Mouse (Mus musculus) cerebellum, adult 9-11 months (tissue): ENCODE measurements around the gene Ski.

ENCODE experiments used
- DNase-seq: peaks from one replicate; pipeline ENCODE4 v3.0.0; 2022

Gene Ski

DNA sequence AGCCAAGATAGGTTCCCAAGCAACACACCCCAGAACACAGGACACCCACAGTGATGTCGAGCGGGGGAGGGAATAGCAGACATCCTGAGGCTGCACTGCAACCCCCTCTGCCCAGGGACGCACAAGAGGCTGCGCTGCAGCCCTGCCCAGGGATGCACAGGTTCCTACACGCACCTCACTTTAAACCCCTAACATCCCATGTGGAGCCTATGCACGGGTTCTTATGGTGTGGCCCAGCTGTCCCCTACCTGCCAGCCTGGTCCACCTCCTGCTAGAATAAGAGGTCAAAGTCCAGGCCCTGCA is 8.7 kb downstream of the Ski start:
- no peak for DNase-seq

DNA sequence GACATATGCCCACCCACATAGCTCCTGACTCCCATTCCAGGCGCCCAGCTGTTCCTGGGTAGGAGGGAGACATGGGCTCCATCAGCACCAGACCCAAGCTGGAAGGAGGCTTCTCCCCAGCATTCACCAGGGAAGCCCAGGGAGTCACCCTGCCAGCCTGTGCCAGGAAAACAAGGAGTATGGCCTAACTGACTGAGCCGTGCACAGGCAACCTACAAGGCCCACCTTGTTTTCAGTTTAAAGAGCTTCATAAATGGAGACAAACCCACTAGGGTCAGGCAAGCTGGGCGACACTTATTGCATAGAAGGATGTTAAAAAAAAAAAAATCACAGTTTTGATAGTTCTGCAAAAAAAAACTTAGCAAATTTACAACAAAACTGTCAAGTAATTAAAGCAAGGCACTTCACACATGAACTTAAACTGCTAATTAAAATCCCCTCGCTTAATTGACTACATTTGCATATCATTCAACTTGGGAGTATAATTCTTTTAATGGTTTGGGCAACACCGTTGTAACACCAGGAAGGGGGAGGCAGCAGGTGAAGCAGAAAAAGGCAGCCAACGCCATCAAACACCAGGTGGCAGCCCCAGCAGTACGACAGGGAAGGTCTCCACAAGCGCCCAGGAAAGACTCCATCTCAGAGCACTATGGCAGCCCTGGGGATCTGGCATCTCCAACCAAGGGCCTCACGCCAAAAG is 9.2 kb downstream of the Ski start:
- peak; percentile 83 for DNase-seq

DNA sequence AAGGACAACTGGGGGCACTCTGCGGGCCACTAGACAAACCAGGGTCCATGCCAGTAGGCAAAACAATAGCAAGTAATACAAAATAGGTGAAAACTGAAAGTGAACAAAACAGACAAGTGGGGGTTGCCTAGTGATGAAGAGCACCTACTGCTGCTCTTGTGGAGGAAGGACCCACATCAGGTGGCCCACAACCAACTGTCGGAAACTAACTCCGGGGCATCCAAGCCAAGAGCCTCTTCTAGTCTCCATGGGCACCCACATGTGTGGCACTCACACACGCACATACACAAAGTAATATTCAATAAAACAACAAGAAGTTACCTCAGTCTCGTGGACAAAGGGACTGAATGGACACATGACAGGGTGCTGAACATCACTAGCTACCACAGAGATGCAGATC is 12.9 kb downstream of the Ski start:
- DNase-seq: no peak

DNA sequence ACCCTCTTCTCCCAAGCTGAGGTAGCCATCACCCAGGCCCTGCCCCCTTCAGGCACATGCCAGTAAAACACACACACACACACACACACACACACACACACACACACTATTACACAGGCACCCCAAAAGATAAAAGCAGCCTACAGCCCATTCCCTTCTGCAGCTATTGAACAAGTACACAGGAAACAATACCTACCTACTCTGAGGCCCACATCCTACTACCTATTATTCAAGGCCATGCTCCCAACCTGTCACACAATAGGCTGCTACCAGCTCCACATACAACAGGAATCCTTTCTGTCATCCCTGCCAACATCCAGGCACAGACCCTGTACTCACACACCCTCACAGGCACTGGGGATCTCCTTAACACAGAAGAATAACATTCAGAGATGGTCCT is 13.3 kb downstream of the Ski start:
- DNase-seq: no peak

DNA sequence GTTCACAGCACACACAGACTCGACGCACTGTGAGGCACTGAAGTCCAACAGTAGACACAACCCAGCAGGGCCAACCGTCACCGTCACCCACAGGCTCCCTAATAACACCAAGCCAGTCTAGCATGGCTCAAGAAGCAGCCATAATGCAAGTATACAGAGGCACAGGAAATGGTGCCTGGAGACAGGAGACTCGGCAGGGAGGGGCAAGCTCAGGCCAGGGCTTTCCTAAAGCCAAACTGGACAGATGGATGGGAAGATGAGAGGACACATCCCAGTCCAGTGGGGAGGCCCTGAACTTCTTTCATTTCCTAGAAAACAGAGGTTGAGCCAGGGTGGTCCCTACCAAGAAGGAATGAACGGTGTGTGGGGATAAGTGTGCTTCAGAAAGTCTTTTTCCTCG is 13.8 kb downstream of the Ski start:
- DNase-seq: peak; percentile 47

DNA sequence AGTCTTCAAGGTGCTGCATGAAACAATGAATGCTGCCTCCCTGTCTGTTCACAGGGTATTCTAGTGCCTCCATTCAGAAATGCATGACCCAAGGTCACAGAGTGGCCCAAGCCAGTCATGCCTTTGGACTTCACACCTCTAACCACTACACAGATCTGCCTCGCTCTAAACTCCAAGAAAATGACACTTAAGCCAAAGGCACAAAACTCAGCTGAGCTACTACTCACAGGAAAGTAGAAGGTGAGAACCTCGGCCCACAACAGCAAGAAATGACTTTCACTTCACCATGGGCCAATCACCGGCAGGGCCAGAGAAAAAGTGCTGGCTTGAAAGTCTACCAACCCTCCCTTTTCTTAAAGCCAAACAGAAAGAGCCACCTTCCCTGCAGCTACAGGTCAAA is 14.6 kb downstream of the Ski start:
- DNase-seq: no peak

DNA sequence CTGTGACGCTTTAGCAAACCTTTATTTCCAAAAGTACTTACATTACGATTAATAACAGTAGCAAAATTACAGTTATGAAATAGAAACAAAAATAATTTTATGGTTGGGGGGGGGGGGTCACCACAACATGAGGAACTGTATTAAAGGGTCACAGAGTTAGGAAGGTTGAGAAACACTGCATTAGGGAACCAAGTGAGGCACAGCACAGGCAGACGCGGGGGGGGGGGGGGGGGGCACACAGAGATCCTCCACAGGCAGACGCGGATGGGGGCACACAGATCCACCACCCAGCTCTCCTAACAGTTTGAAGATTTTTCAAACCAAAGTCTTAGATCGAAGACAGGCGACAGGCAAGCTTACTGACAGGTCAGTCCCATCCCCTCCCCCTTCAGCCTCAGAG is 15.9 kb downstream of the Ski start:
- DNase-seq: no peak

DNA sequence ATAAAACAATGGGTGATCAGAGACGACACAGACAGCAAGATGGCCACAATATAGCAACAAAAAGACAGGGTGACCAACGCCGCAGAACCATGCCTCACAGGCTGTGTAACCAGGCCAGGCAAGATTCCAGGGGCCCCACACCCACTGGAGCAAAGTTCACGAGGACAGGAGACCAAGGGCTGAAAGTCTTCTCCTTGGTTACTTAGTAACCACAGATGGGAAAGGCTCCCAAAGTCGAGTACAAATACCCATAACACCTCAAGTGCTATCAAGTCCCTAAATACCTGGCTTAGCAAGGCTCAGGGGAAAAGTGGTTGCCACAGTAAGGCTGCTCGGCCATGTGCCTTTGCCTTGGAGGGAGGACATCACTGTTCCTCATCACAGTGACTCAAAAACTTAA is 16.5 kb downstream of the Ski start:
- no peak for DNase-seq

DNA sequence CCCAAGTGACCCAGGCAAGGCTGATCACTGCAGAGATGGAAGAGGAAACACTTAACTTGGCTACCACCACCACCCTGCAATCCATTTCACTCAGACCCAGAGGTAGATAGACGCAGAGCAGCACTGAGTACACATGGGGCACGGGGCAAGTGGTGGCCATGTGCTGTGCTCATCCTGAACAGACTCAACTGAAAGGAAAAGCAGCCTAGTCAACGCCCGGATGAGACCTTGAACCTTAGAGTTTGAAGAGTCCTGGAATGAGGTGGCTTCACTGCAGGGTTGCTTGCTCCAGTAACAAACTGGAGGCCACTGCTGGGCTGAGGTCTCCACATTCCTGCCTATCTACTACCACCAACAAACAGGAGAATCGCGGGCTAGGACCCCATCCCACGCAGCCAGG is 20.6 kb downstream of the Ski start:
- DNase-seq: no peak

DNA sequence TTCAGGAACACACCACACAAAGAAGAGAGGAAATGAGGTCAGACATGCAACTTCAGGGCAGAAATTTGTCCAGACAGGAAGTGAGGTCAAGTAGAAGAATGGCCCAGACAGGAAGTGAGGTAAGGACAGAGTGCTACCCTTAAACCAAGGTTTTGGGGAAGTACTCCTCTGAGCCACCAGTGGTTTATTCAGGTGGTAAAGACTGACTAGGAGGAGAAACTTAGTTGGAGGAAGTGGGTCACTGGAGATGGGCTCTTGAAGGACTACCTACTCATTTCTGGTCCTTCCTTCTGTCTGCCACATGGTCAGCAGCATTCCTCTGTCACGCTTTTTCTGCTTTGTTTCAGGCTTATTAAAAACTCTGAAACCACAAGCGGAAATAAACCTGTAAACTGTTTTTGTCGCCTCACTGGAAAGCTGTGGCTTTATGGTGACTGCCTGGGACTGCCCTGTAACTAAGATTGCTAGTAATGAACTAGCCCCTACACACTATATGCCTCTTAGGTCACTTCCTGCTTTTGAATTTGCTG is 21.5 kb downstream of the Ski start:
- DNase-seq: no peak

DNA sequence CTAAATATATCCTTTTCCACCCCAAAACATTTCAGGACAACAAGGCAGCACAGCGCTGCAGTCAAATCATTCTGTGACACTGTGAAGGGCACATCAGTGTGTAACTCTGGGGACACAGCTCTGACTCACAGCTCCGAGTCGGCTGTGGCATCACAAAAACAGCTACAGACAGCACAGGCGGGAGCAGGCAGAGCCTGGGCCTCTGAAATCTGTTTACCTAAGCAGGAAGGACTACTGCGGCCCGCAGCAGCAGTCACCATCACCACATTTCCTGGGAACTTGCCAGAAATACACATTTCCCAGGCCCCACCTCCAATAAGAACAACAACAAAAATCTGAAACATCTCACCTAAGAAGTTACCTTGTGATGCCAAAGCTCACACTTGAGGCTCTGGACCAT is 24.7 kb downstream of the Ski start:
- no peak for DNase-seq

DNA sequence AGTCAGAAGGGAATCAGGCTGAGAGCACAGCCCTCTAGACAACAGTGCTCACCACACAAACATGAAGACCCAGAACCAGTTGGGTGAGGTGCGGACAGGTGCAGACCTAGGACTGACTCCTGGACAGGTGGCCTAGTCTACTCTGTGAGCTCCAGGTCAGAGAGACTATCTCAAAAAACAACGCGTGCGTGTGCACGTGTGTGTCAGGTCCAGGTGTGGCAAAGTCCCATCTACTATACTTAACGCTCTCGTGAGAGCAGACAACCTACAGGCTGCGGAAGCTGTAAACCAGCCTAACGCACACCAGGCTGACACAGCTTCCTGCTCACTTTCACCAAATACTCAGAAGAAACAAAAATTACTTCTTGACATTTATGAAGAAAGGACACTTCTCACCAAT is 27.2 kb downstream of the Ski start:
- no peak for DNase-seq

DNA sequence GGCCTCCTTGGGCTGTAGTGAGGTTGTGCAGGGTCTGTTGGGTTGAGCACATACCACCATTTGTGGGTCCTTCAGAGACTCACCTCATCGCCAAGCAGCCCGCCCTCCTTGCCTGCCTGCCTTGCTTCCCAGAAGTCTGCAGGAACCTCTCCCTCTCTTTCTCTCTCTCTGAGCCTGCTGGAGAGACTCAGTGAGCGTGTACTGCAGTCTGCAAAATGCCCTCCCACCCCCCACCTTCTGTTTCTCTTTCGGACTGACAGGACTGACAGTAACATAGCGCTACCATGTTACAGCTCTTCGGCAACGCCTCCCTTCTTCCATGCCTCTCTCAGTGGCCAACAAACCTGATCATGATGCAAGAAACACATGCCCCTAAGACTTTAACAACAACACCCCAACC is 32.1 kb downstream of the Ski start:
- no peak for DNase-seq

DNA sequence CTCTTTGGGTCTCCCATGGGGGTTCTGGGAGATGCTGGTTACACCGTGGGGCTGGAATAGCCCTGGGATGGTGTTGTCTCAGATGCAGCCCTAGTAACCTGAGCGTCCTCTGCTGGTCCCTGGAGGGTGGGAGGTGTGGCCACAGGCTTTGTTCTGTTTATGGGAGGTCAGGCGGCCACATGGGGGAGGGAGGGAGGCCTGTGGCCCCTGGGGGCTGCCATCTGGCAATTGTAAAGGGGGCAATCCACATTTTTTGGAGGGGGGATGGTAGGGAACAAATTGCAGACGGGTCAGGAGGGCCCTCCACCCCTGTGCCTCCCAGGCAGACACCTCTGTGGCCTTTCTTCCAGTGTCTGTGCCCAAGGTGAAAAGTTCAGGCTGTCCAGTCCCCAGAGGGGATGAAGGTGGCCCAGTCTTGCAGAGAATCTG is 32.7 kb downstream of the Ski start:
- peak; percentile 61 for DNase-seq

DNA sequence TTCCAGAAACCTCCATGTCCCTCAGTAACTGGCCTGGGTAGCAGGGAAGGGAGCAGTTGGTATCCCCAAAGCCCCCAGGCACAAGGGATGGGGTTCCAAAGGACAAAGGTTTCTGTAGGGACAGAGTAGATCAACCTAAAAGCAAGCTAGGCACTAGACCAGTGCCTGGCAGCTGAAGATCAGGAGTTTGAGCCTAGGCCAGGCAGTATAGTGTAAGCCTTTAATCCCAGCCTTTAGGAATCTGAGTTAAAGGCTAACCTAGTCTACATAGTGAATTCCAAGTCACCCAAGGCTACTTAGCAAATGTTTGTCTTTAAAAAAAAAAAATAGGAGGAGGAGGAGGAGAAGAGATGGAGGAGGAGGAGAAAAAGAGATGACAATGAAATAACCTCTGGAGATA is 33.6 kb downstream of the Ski start:
- no peak for DNase-seq

DNA sequence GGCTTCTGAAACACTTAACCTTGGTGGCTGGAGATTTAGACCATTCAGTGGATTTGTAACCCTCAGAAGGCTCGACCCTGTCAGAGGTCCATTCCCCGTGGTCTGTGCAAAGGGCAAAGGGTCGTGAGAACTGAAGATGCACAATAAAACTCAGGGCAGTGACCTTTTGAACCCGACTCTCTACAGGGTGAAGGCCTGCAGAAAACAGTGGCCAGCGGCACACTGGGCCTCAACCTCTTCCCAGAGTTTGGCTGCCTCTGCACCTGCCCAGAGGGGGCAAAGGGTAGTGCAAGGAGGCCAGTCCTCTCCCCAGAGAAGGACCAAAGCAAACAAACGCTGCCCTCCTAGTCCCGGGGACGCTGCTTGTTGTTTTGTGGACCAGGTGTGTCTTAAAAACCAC is 34.1 kb downstream of the Ski start:
- DNase-seq: no peak

DNA sequence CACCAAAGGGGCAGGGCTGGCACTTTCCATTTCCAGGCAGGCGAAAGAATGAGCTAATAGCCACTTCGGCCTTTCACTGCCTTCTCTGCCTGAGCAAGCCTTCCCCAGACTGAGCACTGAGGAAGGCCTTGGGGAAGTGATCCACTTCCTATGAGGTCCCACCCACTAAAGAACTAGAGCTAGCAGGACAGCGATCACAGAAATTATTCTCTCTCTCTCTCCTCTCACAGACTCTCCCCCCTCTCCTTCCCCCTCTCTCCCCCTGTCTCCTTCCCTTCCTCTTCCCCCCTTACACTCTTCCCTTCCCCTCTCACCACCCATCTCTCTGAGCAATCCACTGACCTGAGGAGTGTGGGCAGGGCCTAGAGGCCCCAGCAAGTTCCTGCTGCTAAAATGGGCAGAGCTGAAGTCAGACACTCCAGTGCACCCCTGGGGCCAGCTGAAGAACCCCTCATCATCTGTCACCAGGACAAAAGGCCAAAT is 35.2 kb downstream of the Ski start:
- no peak for DNase-seq

DNA sequence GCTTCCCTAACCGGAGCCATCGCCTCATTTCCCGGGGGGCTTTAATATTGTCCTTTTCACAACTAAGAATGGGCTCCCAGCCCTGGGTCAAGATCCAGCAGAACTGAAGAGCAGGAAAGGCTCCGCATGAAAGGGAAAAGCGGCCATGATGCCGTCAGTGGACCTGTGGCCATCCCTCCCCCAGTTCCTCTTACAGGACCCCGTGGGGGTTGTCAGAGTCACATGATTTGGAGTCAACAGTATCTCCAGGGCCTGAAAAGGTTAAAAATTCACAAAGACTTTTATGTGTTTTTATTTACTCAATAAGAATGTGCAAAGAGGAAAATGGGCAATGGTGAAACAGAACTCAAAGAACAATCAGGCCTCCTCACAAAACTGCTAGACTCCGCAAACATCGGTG is 36.5 kb downstream of the Ski start:
- DNase-seq: no peak

DNA sequence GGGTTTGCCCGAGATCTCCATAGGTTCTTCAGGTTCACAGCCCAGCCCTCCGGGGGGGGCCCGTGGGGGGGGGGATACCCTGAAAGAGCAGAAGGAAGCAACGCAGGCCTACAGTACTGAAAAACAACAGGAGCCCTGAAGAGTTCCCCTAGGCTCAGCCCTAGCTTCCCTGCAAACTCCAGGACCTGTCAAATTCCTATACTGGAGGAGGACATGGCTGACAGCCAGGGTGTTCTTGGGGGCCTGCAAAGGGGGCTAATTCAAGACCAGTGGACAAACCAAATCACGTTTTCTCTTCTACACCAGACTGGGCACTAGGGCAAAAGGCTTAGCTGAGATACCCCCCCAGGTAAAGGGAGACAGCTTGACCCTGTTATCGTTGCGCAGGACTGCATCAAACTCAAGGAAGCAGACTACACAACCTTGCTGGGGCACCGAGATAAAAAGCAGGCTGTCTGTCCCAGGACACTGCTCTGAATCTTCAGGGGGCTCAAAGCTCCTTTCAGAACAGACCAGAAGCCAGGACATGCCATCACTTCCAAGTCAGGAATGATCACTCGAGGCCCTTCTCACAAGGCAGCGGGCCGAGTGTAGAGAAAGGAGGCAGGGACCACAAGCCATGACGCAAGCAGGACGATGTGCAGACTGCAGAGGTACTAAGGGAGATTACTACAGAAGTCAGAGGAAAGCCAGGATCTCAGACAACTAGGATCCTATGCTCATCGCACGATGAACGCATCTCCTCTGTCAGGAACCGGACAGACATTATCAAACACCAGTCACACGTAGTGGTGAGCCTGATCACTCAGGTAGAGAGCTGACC is 37.9 kb downstream of the Ski start:
- no peak for DNase-seq

DNA sequence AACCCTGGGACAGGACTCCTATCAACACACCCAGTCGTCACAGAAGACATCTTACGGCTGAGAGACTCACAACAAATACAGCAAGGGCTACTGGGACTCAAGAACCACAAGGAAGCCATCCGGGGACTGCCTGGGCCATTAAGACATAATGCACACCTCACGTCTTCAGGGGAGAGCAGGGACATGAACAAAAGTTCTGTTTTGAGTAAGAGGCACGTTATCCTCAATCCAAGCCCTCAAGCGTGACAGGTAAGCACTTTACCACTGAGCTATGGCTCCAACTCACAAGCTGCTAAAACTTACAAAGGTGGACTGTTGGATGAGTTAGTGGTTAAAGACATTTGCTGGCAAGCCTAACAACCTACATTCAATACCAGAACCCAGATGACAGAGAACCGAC is 39.2 kb downstream of the Ski start:
- DNase-seq: no peak

DNA sequence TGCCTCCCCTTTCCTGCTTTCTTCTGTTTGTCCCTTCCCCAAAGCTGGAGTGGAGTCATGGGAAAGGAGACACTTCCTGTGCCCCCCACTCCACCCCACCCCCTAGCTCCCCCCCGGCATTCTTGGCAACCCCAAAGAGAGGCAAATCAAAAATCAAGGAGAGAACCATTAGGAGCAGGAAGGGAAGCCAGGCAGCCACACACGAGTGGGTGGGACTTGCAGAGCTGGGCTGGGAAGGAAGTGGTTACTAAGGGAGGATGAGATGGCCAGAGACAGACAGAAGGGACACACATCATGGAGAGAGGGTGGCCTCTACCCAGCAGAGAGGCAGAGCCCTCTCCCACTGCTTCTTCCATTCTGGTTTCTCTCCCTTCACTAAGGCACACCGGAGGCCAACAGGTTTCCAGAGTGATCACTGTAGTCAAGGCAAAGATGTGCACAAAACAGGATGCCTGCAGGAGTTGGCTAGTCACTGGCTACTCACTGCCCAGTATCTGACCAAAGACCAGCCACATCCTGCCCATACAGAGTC is 43.3 kb downstream of the Ski start:
- no peak for DNase-seq

DNA sequence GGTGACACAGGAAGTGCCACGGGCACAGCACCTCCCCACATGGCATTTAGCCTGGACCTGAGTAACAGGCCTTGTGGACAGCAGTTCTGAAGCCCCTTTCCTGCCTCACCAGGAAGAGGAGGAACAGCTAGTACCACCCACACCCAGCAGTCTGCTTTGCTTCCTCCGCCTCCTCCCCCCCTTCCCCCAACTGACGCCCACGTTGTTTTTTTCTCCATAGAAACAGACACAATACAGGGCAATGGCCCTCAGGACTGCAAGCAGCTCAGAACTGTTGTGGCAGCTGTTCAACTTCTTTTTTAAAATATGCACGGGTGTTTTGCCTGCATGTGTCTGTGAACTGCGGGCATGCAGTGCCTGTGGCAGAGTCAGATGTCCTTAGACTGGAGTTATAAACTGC is 44.1 kb downstream of the Ski start:
- no peak for DNase-seq

DNA sequence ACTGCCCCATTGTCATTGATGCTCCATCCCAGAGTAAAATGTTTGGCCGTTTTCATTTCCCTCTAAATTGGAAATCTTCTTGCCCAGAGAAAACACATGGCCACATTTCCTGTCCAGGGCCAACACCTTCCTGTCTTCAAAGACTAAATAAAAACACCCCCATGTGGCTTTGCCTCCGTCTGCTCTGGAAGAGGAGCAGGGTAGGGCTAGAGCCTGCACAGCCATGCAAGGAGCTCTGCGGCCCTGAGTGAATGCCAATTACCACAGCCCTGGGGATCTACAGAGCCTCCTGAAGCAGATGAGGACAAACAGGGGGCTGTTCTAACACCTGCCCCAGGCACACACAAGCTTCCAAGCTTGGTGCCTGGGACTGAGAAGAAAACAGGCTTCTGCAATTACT is 46.2 kb downstream of the Ski start:
- DNase-seq: peak; percentile 62
